ENCODE assay signal across 39 mouse cellular contexts in the genomic region with DNA sequence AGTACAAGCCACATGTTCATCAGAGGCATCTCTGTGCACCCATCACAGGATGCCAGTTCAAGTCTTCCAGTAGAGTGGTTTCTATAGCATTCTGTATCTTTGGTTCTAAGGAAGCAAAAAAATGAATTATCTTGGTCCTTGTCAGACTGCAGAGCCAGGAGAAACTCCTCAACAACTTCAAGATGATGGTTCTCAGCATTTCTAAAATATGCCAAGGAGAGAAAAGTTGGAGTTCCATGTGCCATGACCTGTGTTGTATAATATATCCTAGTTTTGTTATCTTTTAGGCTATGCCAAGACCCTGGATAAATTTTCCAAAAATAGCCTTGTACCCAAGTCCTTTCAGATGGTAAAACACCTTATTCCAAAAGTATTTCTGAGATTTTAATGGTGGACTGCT. TPM values are rescaled to one million over a fixed set of nuclear protein-coding genes. Genes with fewer than 3 reads are reported as not detected.
DNase-seq lines count a peak whose midpoint lies in the region; ATAC-seq and TF ChIP-seq lines count a peak whose summit lies in the region.
"Had no signal": no experiment of that assay in that cellular context is flagged by ENCODE, and none has a peak within 500 bp of the region (broad histone marks: within the 10 kb centered on the region; RNA-seq: fewer than 3 reads in every experiment).

No protein-coding gene starts in this region.

- no peak for ATAC-seq in hindbrain, postnatal 0 days
- ATAC-seq in hindbrain, embryonic 13.5 days (ENCODE audit: low FRiP score), result no peak
- ATAC-seq: forebrain, embryonic 15.5 days; intestine, postnatal 0 days had no signal

- H3K9me3 ChIP-seq in hindbrain, postnatal 0 days (ENCODE audit: low read length), result no peaks in the 10 kb centered on the region
- H3K9me3 ChIP-seq in hindbrain, embryonic 13.5 days, result no peaks in the 10 kb centered on the region
- H3K9me3 ChIP-seq: forebrain, embryonic 15.5 days; midbrain, embryonic 12.5 days had no signal

- H3K4me1 ChIP-seq in hindbrain, postnatal 0 days (ENCODE audit: insufficient read depth, low read length), result no peaks in the 10 kb centered on the region
- H3K4me1 ChIP-seq in hindbrain, embryonic 13.5 days (replicated peaks), result peaks cover 16% of the 10 kb centered on the region
- peaks cover 19% of the 10 kb centered on the region for H3K4me1 ChIP-seq in thymus, adult 2 months (replicated peaks; ENCODE audit: control insufficient read depth, insufficient read depth, low read length)

- peaks cover 7% of the 10 kb centered on the region; the same call in 1 of the 2 replicates for H3K27me3 ChIP-seq in hindbrain, postnatal 0 days (ENCODE audit: insufficient read depth, low read length)
- H3K27me3 ChIP-seq in hindbrain, embryonic 13.5 days, result peaks cover 53% of the 10 kb centered on the region
- peaks cover 7% of the 10 kb centered on the region; the same call in 1 of the 2 replicates for H3K27me3 ChIP-seq in thymus, adult 2 months (ENCODE audit: control insufficient read depth, insufficient read depth, low read length)

- DNase-seq in embryo, embryonic 10 days (ENCODE audit: low spot score), result peak; percentile 43
- DNase-seq in embryo, embryonic 9.5 days (ENCODE audit: extremely low spot score), result no peak
- peak; percentile 48 for DNase-seq in hindbrain, postnatal 0 days (ENCODE audit: low spot score)
- DNase-seq in retina, embryonic 14.5 days (ENCODE audit: low spot score), result peak; percentile 64
- DNase-seq in retina, postnatal 1 day, result no peak
- no peak for DNase-seq in thymus, adult 2 months
- no peak for DNase-seq in gastrocnemius, postnatal 36 days
- DNase-seq: adrenal gland, adult 2 months; adrenal gland, postnatal 36 days; cerebellum, adult 2 months; cerebellum, postnatal 14 days; gastrocnemius, postnatal 25 days; heart, postnatal 36 days; kidney, postnatal 14 days; layer of hippocampus, adult 9-11 months; liver; lung, adult 2 months; right cerebral cortex, postnatal 4 days; thymus, adult 18-20 months; thymus, postnatal 4 days had no signal

- no peaks in the 10 kb centered on the region for H3K36me3 ChIP-seq in hindbrain, postnatal 0 days (ENCODE audit: insufficient read depth, low read length)
- H3K36me3 ChIP-seq in hindbrain, embryonic 13.5 days, result no peaks in the 10 kb centered on the region
- H3K36me3 ChIP-seq in thymus, adult 2 months (ENCODE audit: control insufficient read depth, insufficient read depth, low read length), result no peaks in the 10 kb centered on the region
- H3K36me3 ChIP-seq: forebrain, embryonic 15.5 days; midbrain, embryonic 12.5 days had no signal

- no peak overlapping the region for H3K4me3 ChIP-seq in hindbrain, postnatal 0 days (ENCODE audit: low read length)
- no peak overlapping the region for H3K4me3 ChIP-seq in hindbrain, embryonic 13.5 days
- no peak overlapping the region for H3K4me3 ChIP-seq in thymus, adult 2 months (ENCODE audit: control insufficient read depth, insufficient read depth, low read length)
- H3K4me3 ChIP-seq: forebrain, embryonic 15.5 days; midbrain, embryonic 12.5 days had no signal

- no peak overlapping the region for H3K9ac ChIP-seq in hindbrain, postnatal 0 days (replicated peaks; ENCODE audit: low read length)
- H3K9ac ChIP-seq in hindbrain, embryonic 13.5 days, result no peak overlapping the region
- H3K9ac ChIP-seq: forebrain, embryonic 15.5 days; liver, embryonic 14.5 days; midbrain, embryonic 12.5 days had no signal

- no peak for TF ChIP-seq CTCF in hindbrain, postnatal 0 days (IDR thresholded peaks at IDR 0.05; ENCODE audit: low read depth)
- TF ChIP-seq CTCF in thymus, adult 2 months (IDR thresholded peaks at IDR 0.05; ENCODE audit: borderline replicate concordance, control insufficient read depth, extremely low read depth, insufficient read depth, low read length, poor library complexity), result no peak

- no peak overlapping the region for H3K27ac ChIP-seq in hindbrain, postnatal 0 days
- no peak overlapping the region for H3K27ac ChIP-seq in hindbrain, embryonic 13.5 days
- no peak overlapping the region for H3K27ac ChIP-seq in thymus, adult 2 months (ENCODE audit: control insufficient read depth, insufficient read depth, low read length)
- H3K27ac ChIP-seq: forebrain, embryonic 15.5 days; liver, embryonic 14.5 days; midbrain, embryonic 12.5 days; stomach, postnatal 0 days had no signal

- H3K4me2 ChIP-seq in hindbrain, postnatal 0 days (ENCODE audit: low read depth, low read length), result no peak overlapping the region
- H3K4me2 ChIP-seq in hindbrain, embryonic 13.5 days, result no peak overlapping the region
- H3K4me2 ChIP-seq: forebrain, embryonic 15.5 days; heart, embryonic 11.5 days; midbrain, embryonic 12.5 days had no signal

- TF ChIP-seq POLR2A in thymus, adult 2 months (IDR thresholded peaks at IDR 0.05; ENCODE audit: control insufficient read depth, extremely low read depth, insufficient read depth, low read length, poor library complexity), result no peak

- intact Hi-C loops in gastrocnemius, postnatal 36 days (cut with DNase I), result loop anchor here (10.0 kb wide), 2 partner anchors 1094 to 1324 kb away; no protein-coding TSS in a partner anchor

RNA-seq across cellular contexts. Expression of a gene that starts 2.9 kb away (rescaled TPM):
- not detected in 2 replicates for total RNA-seq in hindbrain, postnatal 0 days (2014; rRNA removed)
- not detected in 2 replicates for polyA plus RNA-seq in hindbrain, postnatal 0 days (2015; fragmentation: Nextera tagmentation; extraction: Ambion mirVana)
- not detected in 2 replicates for polyA plus RNA-seq in hindbrain, embryonic 13.5 days (2015; fragmentation: Nextera tagmentation; extraction: Ambion mirVana)
- polyA plus RNA-seq in thymus, adult 2 months (2012; rRNA removed), result 0.31 TPM in 1 of 2 replicates, not detected in the other
- total RNA-seq in gastrocnemius, postnatal 36 days (2021), result not detected
- total RNA-seq: adrenal gland, adult 2 months; adrenal gland, postnatal 36 days; G1E; gastrocnemius, adult 18-20 months; gastrocnemius, postnatal 25 days; heart, adult 18-20 months; heart, postnatal 36 days; left cerebral cortex, postnatal 14 days; megakaryocyte progenitor cell, adult 5-6 weeks; neutrophil, adult 5-6 weeks had no signal
- polyA plus RNA-seq: adrenal gland, adult 2 months; cerebellum, adult 2 months; forebrain, embryonic 15.5 days; frontal cortex, adult 2 months; G1E; heart, embryonic 11.5 days; heart, embryonic 16.5 days; intestine, postnatal 0 days; kidney, embryonic 14.5 days; limb, embryonic 11.5 days; liver, embryonic 14.5 days; lung, adult 2 months; midbrain, embryonic 12.5 days; neural tube, embryonic 11.5 days; spleen, adult 2 months; stomach, postnatal 0 days had no signal

RNA-seq across cellular contexts. Expression of a gene that starts 58.7 kb away (rescaled TPM):
- total RNA-seq in hindbrain, postnatal 0 days (2014; rRNA removed), result not detected in 2 replicates
- not detected in 2 replicates for polyA plus RNA-seq in hindbrain, postnatal 0 days (2015; fragmentation: Nextera tagmentation; extraction: Ambion mirVana)
- polyA plus RNA-seq in hindbrain, embryonic 13.5 days (2015; fragmentation: Nextera tagmentation; extraction: Ambion mirVana), result not detected in 2 replicates
- polyA plus RNA-seq in thymus, adult 2 months (2012; rRNA removed), result not detected in 2 replicates
- total RNA-seq in gastrocnemius, postnatal 36 days (2021), result not detected
- total RNA-seq: adrenal gland, adult 2 months; adrenal gland, postnatal 36 days; G1E; gastrocnemius, adult 18-20 months; gastrocnemius, postnatal 25 days; heart, adult 18-20 months; heart, postnatal 36 days; left cerebral cortex, postnatal 14 days; megakaryocyte progenitor cell, adult 5-6 weeks; neutrophil, adult 5-6 weeks had no signal
- polyA plus RNA-seq: adrenal gland, adult 2 months; cerebellum, adult 2 months; forebrain, embryonic 15.5 days; frontal cortex, adult 2 months; G1E; heart, embryonic 11.5 days; heart, embryonic 16.5 days; intestine, postnatal 0 days; kidney, embryonic 14.5 days; limb, embryonic 11.5 days; liver, embryonic 14.5 days; lung, adult 2 months; midbrain, embryonic 12.5 days; neural tube, embryonic 11.5 days; spleen, adult 2 months; stomach, postnatal 0 days had no signal

Comparison
In these comparisons a context has a peak if more than half of its experiments do, and no peak if none do; other contexts are left out.
1. DNase-seq: peak in embryo, embryonic 10 days (single experiment), hindbrain, postnatal 0 days (single experiment) and retina, embryonic 14.5 days (single experiment); none in embryo, embryonic 9.5 days (single experiment), retina, postnatal 1 day (single experiment), thymus, adult 2 months (single experiment) and gastrocnemius, postnatal 36 days (0 of 2).